Mouse (Mus musculus): ENCODE measurements at regions not wholly inside any gene's neighbourhood (a gene's known extent, or its start where the extent isn't known, plus 50 kb on each side); places are given as distances from the start of the nearest gene placed in this dataset.

GRCm38 (mm10) chr8:117890211-117890610, 88.5 kb upstream of the Mphosph6 start:
- DNase-seq: no peak

- DNase-seq: no peak
Measured at GRCm38 (mm10) chr8:117881414-117881973, 79.8 kb upstream of the Mphosph6 start.

GRCm38 (mm10) chr8:117880279-117880975, 78.7 kb upstream of the Mphosph6 start:
- no peak for DNase-seq

GRCm38 (mm10) chr8:117873611-117874010, 71.9 kb upstream of the Mphosph6 start:
- DNase-seq: no peak

GRCm38 (mm10) chr8:117867138-117867537, 65.4 kb upstream of the Mphosph6 start:
- DNase-seq: no peak

- DNase-seq: no peak
Measured at GRCm38 (mm10) chr8:117865014-117865413, 63.3 kb upstream of the Mphosph6 start.

- DNase-seq: no peak
Measured at GRCm38 (mm10) chr8:117863837-117864236, 62.1 kb upstream of the Mphosph6 start.

- no peak for DNase-seq
Measured at GRCm38 (mm10) chr8:117862318-117862717, 60.6 kb upstream of the Mphosph6 start.

- no peak for DNase-seq
Measured at GRCm38 (mm10) chr8:117859734-117860133, 58.0 kb upstream of the Mphosph6 start.

GRCm38 (mm10) chr8:117859095-117859494, 57.4 kb upstream of the Mphosph6 start:
- DNase-seq: no peak

- DNase-seq: no peak
Measured at GRCm38 (mm10) chr8:117856121-117856520, 54.4 kb upstream of the Mphosph6 start.

GRCm38 (mm10) chr8:117854942-117855491, 53.3 kb upstream of the Mphosph6 start:
- no peak for DNase-seq

- no peak for DNase-seq
Measured at GRCm38 (mm10) chr8:117854301-117854700, 52.6 kb upstream of the Mphosph6 start.

- DNase-seq: no peak
Measured at GRCm38 (mm10) chr8:117853408-117853807, 51.7 kb upstream of the Mphosph6 start.

GRCm38 (mm10) chr8:117852521-117852920, 50.8 kb upstream of the Mphosph6 start:
- no peak for DNase-seq

Data from heart, adult 11 months (tissue).